Mouse (Mus musculus) gastrocnemius, postnatal 4 days (tissue): ENCODE measurements around the gene Rsu1. TPM values are rescaled to one million over a fixed set of nuclear protein-coding genes. Genes with fewer than 3 reads are reported as not detected.

Source experiments
- DNase-seq, 2 experiments: peaks; one replicate each; pipeline ENCODE4 v3.0.0; 2021 to 2022; ENCODE audit warnings: low spot score in 2 of 2, mixed read lengths in 2 of 2
- total RNA-seq, 2 experiments: library from RNA; stranded (reverse); gene quantifications; 2 replicates each; pipeline ENCODE4 v1.2.3; 2021

The Rsu1 gene
- total RNA-seq, 2 experiments from 2014 or later: 90.1 to 109 TPM

DNA sequence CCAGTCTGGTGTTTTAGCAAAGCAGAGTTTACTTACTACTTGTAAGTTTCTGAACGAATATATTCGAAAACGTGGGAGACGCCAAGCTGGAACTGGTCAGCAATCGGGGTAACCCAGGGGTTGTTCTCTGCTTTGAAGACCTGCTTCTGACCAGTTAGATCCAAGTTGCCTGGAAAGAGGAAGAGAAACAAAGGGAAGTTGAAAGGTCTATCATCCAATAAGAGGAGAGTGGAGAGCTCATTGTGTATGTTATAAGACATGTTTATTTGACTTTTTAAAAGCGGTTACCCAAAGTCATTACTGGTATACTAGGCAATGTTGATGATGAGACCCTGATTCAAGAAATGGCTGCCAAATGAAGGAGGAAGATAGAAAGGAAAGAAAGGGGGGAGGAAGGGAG lies 101.3 kb downstream of the Rsu1 start:
- no peak for DNase-seq

DNA sequence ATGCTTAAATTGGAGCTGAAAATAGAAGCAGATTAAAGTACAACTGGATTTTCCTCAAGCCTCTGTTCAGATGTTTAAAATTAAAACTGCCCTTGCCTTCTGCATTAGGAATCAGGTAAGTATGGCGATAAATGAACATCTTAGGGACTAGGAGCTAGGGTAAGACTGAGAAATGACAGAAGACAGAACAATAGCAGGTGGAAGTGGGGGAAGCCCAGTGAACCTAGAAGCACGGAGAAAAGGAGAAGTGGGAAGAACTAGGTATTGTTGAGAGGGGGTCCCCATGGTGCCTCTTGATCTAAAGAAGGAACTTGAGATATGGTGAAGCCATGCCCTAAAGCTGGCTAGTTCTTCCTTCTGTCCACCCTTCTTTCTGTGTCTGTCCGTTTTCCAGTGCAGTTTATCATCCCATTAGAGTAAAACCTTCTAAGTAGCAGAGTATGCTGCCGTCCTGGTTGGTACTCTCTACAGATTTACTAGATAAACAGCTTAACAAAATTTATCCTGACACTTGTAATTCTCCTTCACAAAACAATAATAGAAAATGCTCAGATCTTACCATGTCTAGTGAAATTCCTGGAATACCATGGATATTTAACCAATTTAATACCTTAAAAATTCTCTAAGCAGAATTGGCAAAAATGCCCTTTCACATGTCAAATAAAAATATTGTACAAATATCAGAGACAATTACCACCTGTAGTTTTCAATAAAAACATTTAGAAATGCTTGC lies 101.9 kb downstream of the Rsu1 start:
- DNase-seq: no peak

DNA sequence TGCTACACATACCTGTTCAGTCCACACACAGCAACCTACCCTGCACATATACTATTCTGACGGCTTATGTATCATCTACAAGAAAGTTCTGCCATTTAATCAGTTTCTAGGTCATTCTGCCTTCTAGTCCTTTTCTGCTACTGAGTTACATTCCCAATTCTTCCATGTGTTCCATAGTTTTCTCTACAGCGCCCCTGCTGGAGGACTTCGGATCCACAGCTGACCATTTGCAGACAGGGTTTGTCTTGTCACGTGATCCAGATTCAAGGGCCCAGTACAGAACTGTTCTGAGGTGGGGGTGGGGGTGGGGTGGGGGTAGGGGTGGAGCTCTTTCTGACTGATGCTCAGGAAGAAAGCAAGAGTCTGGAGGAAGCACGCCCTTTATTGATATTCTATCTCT lies 102.5 kb downstream of the Rsu1 start:
- no peak for DNase-seq

DNA sequence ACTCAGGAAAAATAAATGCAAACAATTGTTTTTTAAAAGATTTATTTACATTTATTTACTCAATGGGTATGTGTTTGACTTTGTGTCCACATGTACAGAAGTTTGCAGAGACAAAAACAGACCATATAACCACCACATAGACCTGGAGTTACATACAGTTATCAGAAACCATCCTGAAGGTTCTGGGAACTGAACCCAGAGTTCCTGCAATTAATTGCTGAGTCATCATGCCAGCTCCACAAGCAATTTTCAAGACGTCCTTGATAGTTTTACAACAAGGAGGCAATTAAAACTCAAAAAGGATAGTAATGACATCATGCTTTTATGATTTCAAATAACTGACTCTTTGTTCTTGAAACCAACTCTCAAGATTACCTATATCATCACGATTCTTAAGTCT lies 109.5 kb downstream of the Rsu1 start:
- DNase-seq: no peak

DNA sequence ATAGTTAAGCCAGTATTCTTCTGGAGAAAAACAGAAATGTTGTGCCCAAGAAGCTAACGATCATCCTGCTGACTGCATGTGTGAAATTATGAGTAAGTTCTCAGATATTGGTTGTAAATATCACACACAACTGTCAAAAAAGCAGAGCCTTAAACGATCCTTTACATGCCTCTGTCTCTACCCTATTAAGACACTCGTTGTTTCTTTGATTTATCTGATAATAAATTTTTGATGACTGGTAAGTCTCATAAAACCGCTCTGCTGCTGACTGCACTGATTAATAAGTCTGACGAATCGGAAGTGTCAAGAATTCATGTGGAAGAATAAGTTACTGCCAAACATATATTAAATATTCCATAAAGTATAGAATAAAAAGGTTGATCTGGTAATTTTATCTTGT lies 126.0 kb downstream of the Rsu1 start:
- no peak for DNase-seq

DNA sequence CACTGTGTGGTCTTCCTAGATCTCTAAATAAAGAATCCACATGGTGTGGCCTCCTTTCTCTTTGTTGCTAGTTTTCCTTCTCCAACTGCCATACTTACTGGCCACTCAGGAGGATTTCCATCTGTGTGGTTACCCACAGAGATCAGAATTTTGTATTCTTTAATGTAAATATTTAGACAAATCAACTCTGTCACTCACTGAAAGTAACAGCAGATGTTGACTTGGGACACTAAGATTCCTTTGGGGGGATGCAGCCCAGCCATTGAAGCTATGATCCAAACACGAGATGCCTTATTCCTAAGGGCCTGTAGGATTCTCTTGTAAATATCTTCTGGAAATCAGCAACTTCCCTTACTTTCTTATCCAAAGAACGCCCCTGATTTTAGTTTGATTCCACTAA lies 136.3 kb downstream of the Rsu1 start:
- DNase-seq: no peak

DNA sequence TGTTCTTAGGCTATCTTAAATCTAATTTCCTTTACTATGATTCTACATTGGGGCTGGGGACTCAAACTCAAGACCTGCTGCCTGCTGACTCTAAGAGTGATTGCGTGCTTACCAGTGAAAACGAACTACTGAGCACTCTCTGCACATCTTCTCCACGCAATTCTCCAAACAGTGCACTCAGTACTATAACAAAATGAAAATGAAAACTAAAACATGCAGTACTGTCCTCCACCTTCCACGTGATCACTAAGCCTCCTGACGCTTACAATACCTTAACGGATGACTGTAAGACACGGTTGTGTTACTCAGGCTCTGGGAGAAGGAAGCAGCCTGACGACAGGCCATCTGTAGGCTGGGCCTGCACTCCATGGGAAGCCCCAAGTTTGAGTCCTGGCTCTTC lies 138.4 kb downstream of the Rsu1 start:
- DNase-seq: no peak

DNA sequence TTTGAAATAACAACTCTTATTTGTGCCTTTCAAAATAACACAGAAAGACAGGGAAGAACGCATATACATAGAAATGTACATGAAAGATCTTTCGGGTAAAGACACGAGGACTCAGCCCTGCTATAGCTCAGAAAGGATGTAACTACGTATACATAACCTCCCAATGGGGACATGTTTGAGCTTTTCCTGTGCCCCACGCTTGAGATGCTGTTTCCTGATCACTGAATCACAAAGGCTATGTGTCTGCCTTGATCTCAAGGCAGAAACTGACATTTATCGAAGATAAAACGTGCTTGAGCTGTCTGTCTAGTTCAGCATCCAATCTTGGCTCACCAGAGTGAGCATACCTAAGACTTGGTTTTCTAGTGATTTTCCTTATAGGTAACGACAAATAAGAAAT lies 138.8 kb downstream of the Rsu1 start:
- no peak for DNase-seq

DNA sequence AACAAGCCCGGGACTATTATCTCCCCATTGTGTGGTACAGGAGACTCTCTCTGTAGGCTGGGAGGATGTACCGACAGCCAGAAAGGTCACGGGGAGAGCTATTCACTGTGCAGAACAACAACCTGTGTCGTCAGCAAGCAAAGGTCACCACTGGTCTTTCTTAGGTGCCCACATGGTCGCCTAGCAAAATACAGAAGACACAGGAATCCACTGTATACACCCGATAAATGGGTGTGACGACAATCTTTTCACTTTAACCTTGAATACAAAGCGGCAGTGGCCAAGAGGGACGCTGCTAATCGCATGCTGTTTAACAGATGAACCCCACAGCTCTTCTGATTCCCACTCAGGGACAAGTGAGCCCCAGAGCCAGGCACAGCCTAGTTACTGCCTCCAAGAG lies 141.4 kb downstream of the Rsu1 start:
- no peak for DNase-seq

DNA sequence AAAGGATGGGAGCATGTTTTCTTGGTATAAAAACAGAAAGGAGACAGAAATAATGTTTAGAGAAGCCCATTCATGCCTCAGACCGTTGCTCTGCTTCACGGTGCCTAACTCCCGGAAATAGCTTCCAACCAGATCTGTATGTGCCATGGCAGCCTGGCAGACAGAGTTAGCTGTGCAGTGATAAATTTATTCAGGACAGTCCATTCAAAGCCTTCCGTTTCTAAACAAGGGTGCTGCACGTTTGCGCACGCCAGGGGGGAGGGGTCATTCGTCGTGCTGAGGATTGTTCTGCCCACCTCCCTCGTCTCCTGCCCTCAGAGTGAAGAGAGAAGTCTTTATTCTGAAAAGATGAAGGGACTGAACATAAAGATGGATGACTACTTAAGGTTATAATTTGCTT lies 141.9 kb downstream of the Rsu1 start:
- DNase-seq: no peak

DNA sequence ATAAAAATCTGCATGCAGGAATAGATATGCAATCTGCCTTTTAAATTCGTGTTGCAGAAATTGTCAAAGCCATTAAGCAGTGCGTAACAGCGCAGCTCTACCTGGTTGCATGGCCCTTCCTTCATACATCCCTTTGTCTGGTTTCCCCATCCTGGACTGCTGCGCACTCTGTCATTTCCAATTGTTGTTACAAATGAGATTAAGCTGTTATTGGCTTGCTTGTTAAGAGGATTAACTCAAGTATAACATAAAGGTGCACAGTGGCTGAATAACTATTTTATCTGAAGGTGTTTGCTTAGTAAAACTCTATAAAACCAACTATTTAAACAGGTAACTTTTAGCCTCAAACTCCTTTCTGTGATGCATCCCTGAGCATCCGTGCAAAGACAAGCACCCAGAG lies 150.8 kb downstream of the Rsu1 start:
- no peak for DNase-seq

DNA sequence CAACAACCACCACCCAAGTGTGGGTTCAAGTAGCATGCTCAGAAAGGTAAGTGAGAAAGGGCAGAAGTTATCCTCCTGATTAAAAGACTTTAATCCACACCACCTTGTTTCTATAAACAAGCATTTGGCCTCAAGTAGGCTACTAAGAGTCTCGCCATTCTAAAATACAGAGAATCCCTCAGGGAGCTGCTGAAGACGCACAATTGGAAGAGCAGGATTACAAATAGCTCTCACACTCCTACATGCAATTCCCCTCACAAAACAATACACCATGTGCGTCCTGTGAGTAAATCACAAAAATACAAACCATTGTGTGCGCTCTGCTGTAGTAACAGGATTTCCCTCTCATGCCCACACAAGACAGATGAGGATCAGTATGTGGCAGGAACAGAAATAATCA lies 153.3 kb downstream of the Rsu1 start:
- no peak for DNase-seq

DNA sequence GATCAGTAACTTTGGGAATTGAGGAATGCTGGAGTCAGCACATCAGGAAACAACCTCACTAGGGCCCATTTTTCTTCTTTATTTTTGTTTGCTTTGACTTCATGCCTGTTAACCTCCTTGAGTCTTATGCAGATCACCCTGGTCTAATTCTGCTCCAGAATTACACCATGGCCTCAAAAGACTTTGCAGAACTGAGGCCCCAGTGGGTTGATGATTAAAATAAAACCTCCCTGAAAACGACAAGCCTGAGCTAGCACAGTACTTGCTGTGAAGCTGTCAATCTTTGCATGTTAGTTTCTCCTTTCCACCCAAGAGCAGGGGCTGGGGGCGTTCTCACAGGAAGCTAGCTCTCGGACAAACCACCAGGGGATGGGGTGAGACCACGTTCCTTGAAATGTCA lies 164.7 kb downstream of the Rsu1 start:
- DNase-seq: no peak

DNA sequence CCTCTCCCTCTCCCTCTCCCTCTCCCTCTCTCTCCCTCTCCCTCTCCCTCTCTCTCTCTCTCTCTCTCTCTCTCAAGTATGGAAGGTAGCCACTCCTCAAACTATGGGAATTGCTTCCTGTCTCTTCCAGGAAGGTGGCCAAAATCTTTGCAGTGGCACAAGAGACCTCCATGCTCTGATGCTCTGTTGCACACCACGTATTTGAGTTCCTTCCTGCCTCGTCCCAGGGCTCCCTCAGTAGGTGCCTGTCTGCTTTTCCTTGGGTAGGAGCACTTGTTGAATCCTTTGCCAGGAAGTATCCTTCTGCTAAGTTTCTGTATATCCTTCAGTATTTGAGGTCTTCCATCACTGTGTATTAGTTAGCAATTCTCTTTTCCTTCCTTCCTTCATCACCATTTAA lies 166.8 kb downstream of the Rsu1 start:
- DNase-seq: no peak

DNA sequence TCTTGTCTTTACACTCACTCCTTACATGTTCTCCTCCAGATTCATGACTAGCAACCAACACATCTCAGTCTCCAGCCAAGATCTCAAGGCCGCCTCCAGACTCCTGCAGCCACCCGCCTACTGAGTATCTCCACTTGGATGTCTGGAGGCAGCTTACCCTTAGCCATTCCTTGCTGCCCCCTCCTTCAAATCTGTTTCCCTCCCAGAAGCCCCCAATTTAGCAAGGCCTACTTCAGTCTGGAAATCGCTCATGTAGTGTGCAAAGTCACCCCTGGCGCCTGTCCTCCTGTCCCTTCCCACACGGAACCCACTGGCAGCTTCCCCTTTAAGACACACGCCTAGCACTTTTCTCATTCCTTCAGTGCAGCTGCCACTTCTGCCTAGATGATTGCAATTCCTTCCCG lies 167.4 kb downstream of the Rsu1 start:
- no peak for DNase-seq

DNA sequence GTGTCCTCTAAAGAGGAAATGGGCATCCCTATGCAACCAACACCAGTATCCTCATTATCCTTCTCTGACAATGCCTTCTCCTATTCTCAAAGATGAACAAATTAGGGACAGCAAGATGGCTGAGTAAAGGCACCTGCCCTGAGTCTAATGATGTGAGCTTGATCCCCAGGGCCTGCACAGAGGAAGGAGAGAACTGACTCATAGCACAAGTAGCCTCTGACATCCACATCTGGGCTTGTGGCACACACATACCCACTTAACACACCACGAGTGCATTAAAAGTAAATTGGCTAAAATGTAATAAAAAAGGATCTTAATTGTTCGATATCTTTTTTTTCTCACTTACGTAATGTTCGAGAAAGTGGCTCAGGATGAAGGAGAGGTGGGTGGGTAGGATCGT lies 177.2 kb downstream of the Rsu1 start:
- no peak for DNase-seq

DNA sequence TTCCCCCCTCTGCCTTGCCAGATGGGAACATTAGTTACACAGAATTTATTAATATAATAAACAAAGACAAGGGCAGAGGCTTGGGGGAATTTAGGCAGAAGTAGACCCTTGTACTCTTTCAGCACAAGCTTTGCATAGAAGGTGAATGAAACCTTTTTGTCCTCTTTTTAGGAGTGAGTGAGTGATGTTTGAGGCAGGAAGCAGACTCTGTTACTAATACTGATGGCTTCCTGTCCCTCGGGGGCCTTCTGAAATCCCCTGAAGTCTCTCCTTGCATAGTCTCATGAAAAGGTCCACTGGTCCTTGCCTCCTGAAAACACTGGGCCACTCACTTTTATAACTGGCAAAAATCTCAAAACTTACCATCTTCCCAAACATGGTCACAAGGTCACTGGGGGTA lies 177.6 kb downstream of the Rsu1 start:
- no peak for DNase-seq

DNA sequence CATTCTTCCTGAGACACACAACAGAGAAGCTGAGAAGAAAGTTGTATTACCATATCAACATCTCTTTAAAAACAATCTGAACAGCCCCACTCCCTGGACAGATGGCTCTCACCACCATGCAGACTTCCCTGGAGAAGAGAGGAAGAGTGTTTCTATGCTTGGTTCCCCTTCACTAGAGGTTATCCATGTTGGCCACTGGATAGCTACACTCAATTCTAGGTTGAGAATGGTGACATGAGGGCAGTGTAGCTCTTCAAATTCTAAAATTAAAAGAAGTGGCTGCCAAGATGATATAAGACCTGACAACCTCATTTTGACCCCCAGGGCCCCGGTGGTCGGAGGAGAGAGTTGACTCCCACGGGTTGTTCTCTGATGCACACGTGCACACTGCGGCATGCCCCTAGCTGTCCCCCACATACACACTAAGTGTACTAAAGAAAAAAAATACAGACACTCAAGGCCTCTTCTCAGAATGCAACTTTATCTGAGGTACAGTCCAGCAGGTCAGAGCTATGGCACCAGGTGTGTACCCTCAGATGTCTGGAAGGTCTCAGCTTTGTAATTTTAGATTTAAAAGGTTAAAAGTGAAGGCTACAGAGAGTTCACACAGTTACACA lies 179.7 kb downstream of the Rsu1 start:
- DNase-seq: no peak

DNA sequence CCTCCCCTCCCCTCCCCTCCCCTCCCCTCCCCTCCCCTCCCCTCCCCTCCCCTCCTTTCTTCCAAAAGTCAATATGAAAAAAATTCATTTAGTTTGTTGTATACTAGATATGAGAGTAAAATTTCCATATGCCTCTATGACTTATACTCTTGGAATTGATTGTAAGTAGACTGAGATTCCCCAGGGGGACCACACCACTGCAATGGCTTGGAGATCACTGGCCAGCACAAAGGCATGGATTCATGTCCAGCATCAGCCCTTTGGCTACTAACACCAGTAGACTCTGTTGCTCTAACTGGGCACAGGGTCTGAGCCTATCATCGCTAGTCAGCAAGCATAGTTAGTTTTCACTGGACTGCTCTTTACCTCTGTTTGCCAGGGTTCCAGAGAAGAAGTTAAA lies 180.4 kb downstream of the Rsu1 start:
- no peak for DNase-seq

DNA sequence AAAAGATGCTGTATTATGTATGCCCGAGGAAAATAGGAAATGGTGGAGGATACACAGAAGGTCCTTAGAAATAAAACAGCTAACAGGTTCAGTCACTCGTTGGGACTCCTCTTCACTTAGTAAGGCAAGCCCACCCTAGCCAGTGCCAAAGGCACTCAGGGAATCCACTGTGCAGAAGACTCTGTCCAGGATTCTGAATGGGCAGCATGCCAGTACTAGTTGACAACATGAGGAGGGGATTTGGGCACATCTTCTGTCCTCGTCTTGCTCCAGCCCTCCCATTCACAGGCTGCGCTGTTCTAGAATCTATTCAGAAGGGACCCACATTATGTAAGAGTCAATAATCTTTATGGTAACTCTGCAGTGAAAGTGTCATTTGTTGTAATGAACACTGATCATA lies 181.4 kb downstream of the Rsu1 start:
- DNase-seq: no peak

DNA sequence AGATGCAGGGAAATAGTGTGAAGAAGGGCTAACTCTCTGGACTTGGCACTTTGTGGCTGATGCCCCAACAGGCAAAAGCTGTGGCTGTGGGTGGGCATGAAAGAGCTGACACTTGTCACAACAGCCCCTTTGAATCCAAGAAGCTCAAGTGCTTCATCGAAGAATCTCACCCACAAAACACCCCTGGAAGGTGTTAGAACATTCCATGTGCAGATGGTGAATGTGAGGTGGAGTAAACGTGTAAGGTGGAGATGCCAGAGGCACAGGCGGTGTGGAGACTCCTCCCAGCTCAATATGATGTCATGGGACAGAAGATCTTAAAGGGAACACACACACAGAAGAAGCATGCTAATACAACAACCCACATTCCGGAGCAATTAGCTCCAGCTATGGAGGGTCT lies 182.9 kb downstream of the Rsu1 start:
- DNase-seq: no peak

DNA sequence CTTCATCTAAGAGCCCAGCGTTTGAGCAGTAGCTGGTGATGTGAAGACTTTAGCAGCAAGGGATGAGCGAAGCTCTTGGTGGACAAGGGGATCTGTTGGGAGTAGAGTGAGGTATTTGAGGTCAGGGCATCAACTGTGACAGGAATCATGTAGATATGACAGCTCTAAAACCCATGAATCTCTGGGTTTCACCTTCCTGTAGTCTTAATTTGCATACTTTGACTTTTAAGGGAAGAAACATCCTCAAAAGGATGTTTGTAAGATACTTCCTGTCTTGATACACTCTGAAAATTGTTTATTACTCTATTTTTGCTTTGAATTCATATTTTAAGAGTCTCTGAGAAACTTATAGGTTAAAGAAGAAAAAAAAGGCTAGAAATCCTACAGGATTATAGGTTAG lies 183.4 kb downstream of the Rsu1 start:
- DNase-seq: no peak

DNA sequence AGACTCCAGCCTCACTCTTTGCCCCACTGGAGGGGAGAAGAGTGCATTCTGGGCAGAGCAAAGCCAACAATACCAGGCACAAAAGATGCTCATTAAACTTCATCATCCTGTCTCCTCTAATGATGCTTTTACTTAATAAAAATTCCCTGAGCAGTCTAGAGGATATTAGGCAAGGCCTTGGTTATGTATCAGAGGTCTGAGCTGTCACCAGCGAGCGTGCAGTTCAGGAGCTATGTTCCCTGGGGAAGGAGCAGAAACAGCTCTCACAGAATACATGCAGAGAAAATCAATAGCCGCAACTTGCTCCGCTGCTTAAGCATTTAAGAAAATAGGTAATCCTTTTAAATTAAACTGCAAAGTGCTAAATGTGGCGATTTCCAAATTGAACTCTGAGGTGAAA lies 187.0 kb downstream of the Rsu1 start:
- DNase-seq: no peak
